Mouse (Mus musculus): ENCODE measurements around the gene Trim50. TPM values are rescaled to one million over a fixed set of nuclear protein-coding genes. Genes with fewer than 3 reads are reported as not detected.

The Trim50 gene
- not detected for polyA plus RNA-seq (2017; shearing (Covaris generic))

DNA sequence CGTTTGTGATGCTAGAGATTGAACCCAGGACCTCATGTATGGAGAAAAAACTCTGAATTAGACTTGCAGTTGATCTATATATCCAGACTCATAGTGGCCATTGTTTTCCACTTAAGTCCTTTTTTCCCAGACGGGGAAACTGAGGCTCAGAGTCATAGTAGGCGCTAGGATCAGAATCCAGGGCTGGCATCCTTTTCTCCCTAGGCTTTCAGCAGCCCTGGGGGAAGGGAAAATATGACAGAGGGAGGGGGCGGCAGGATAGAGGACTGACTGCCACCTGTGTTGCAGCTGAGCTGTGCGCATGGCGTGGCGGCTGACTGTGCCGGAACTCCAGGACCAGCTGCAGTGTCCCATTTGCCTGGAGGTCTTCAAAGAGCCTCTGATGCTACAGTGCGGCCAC is at the start of gene Trim50:
Gene Trim50 (plus strand): TSS at position 301 of the 400 bp plus-strand sequence.

DNA sequence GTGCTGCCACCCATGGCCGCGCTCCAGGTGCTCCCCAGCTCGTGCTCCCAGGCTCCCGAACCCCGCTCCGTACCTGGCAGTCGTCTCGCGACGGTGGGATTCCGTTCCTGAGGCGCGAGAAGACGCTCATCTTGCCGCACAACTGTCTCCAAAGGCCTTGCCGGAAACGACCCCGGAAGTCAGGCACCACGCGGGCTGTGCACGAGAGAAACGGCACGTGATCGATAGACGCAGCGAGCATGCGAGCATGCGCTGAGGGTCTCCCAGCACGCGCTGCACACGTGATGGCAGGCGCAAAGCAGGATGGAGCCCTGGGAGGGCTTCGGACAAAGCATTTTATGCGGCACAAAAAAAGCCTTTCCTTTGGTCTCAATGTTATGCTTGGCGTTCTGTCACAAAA is 3.2 kb upstream of the Trim50 start, which contains the start of gene Fkbp6:
Gene Fkbp6 (minus strand): TSS at position 183 of the 400 bp plus-strand sequence.

DNA sequence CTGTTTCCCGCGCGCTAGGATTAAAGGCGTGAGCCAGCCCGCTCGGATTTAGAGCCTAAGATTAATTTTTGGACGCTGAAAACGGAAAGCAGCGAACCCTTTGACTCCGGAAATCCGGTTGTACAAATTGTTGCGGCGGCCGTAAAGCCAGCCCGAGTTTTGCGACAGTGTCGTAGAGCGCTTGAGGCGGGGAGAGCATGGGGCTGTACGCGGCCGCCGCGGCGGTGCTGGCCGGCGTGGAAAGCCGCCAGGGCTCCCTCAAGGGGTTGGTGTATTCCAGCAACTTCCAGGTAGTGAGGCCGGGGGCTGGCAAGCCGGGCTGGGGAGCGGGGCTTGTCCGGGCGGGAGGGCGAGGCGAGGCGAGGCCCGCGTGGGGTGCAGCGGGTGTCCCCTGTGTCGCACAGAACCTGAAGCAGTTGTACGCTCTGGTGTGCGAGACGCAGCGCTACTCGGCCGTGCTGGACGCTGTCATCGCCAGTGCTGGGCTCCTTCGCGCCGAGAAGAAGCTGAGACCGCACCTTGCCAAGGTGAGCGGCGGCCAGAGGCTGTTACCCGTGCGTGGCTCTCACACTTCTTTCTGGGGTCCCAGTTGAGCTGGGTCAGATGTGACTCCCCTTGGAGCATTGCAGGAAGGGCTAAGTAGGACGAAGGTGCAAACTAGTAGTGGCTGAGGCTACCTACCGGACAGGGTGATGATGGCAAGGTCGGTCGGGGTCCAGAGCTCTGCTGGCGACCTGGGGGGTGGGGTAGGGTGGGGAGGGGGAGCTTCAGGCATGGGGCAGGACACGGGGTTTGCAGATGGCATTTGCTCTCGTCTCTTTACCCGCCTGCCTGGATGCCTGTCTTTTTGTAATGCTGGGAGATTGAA is 16.9 kb downstream of the Trim50 start, which contains the start of gene Nsun5:
Gene Nsun5 (plus strand): TSS at position 167 of the 868 bp plus-strand sequence.

DNA sequence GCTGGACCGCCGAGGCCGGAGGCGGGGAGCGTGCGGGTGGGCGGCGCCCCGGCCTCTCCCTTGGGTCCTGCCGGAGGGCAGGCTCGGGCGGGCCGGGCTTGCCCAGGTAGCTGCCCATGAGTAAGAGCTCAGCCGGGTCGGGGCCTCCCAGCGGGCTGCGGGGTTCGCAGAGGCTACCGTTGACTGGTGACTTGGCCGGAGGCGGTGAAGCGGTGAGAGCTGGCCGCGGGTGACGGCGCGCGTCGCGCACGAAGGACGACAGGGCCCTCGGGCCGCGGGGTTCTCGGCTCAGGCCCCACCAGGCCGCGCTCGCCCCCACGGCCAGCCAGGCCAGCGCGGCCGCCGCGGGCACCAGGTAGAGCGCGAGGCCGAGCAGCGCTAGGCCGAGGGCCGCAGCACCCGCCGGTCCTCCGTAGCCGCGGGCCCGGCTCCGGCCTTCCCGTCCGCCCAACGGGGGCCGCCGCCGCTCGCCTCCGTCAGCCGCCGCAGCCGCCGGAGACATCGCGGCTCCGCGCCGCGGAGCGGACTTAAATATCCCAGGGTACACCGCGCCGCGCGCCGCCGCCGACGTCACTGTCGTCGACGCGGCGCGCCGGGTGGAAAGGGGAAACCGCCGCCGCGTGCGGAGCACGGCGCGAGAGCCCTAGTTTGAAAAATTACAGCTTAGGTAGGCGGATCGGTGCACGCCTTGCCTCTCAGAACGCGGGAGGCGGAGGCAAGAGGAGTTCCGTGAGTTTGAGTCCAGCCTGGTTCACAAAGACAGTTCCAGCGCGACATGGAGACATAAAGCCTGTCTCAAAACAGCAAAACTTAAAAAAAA is 41.1 kb downstream of the Trim50 start, which contains the start of gene Pom121:
Gene Pom121 (minus strand): TSS at position 543 of the 820 bp plus-strand sequence.

Other genes starting within 250 kb of the Trim50 start
- gene Tbl2, start 203.6 kb upstream of the Trim50 start, polyA plus RNA-seq (2017; shearing (Covaris generic)): 22.6 TPM
- gene Bcl7b, start 185.0 kb upstream of the Trim50 start, polyA plus RNA-seq (2017; shearing (Covaris generic)): 87.7 TPM
- gene Baz1b, start 166.0 kb upstream of the Trim50 start, polyA plus RNA-seq (2017; shearing (Covaris generic)): 19.5 TPM
- gene Fzd9, start 102.1 kb upstream of the Trim50 start, polyA plus RNA-seq (2017; shearing (Covaris generic)): not detected
- gene Fkbp6, start 3.3 kb upstream of the Trim50 start, polyA plus RNA-seq (2017; shearing (Covaris generic)): not detected
- 58.8 TPM for gene Nsun5, start 16.7 kb downstream of the Trim50 start, polyA plus RNA-seq (2017; shearing (Covaris generic))
- 3.6 TPM for gene Pom121, start 41.3 kb downstream of the Trim50 start, polyA plus RNA-seq (2017; shearing (Covaris generic))
- 11.0 TPM for gene Hip1, start 191.8 kb downstream of the Trim50 start, polyA plus RNA-seq (2017; shearing (Covaris generic))
- gene Ccl26, start 210.3 kb downstream of the Trim50 start, polyA plus RNA-seq (2017; shearing (Covaris generic)): not detected
- 0.72 TPM for gene Ccl24, start 219.8 kb downstream of the Trim50 start, polyA plus RNA-seq (2017; shearing (Covaris generic))